Mouse (Mus musculus) thymus, postnatal 10 days (tissue): Measurements from ENCODE around the gene Sik2.

ENCODE experiments used
- DNase-seq, 2 experiments: peaks; one replicate each; pipeline ENCODE4 v3.0.0; 2021; ENCODE audit warnings: low spot score in 2 of 2

Sik2 gene

GRCm38 (mm10) chr9:50918131-50918530 lies 90.7 kb downstream of the Sik2 start:
- DNase-seq, result no peak

- DNase-seq, result no peak
Observed at GRCm38 (mm10) chr9:50911861-50912515, 96.9 kb downstream of the Sik2 start.

- no peak for DNase-seq
Observed at GRCm38 (mm10) chr9:50905321-50905720, 103.6 kb downstream of the Sik2 start.

GRCm38 (mm10) chr9:50904196-50904847 lies 104.6 kb downstream of the Sik2 start:
- DNase-seq, result no peak

- DNase-seq, result no peak
Observed at GRCm38 (mm10) chr9:50900026-50900920, 108.6 kb downstream of the Sik2 start.

- DNase-seq, result no peak
Observed at GRCm38 (mm10) chr9:50893665-50894064, 115.2 kb downstream of the Sik2 start.

- no peak for DNase-seq
Observed at GRCm38 (mm10) chr9:50890494-50891090, 118.3 kb downstream of the Sik2 start.

GRCm38 (mm10) chr9:50889964-50890363 lies 118.9 kb downstream of the Sik2 start:
- DNase-seq, result no peak

GRCm38 (mm10) chr9:50889211-50889610 lies 119.7 kb downstream of the Sik2 start:
- no peak for DNase-seq

GRCm38 (mm10) chr9:50887351-50887750 lies 121.5 kb downstream of the Sik2 start:
- no peak for DNase-seq

- DNase-seq, result no peak
Observed at GRCm38 (mm10) chr9:50886870-50887269, 122.0 kb downstream of the Sik2 start.

- no peak for DNase-seq
Observed at GRCm38 (mm10) chr9:50885600-50885987, 123.3 kb downstream of the Sik2 start.

GRCm38 (mm10) chr9:50884741-50885599 lies 123.9 kb downstream of the Sik2 start:
- no peak for DNase-seq

GRCm38 (mm10) chr9:50884093-50884492 lies 124.8 kb downstream of the Sik2 start:
- DNase-seq, result no peak

- no peak for DNase-seq
Observed at GRCm38 (mm10) chr9:50882183-50882582, 126.7 kb downstream of the Sik2 start.

- DNase-seq, result no peak
Observed at GRCm38 (mm10) chr9:50877431-50877830, 131.4 kb downstream of the Sik2 start.

- no peak for DNase-seq
Observed at GRCm38 (mm10) chr9:50876287-50876686, 132.6 kb downstream of the Sik2 start.

GRCm38 (mm10) chr9:50875470-50875869 lies 133.4 kb downstream of the Sik2 start:
- DNase-seq, result no peak

- DNase-seq, result no peak
Observed at GRCm38 (mm10) chr9:50874031-50874430, 134.8 kb downstream of the Sik2 start.

GRCm38 (mm10) chr9:50873210-50873609 lies 135.7 kb downstream of the Sik2 start:
- no peak for DNase-seq

GRCm38 (mm10) chr9:50868182-50868581 lies 140.7 kb downstream of the Sik2 start:
- no peak for DNase-seq
